Mouse (Mus musculus) lung, adult 2 months (tissue): ENCODE measurements around the gene Dppa1.

ENCODE experiments used
- CTCF ChIP-seq: fragments of 200-500 bp; IDR thresholded peaks from 2 replicates; pipeline ENCODE4 v1.5.1; 2011; ENCODE audit warnings: mild to moderate bottlenecking, low read length, control low read depth; ENCODE audit not compliant: insufficient read depth
- POLR2A ChIP-seq: fragments of 200-500 bp; IDR thresholded peaks from 2 replicates; pipeline ENCODE4 v1.6.1; 2011; ENCODE audit warnings: low read depth, mild to moderate bottlenecking, control low read depth, low read length, borderline replicate concordance; ENCODE audit errors: extremely low read depth

- TF ChIP-seq POLR2A (no peak), CTCF (no peak)
These were observed 63.1 kb downstream of the Dppa1 start for GRCm38 (mm10) chr11:46565967-46566366.
